In genomic region chr2:174753197-174753596, GRCm38 (mm10) we compare ENCODE assay signal across 20 mouse cellular contexts. TPM values are rescaled to one million over a fixed set of nuclear protein-coding genes. Genes with fewer than 3 reads are reported as not detected.
A peak's percentile ranks its signal among the peaks of the same experiment; 100 is the strongest.
DNase-seq lines count a peak whose midpoint lies in the region; ATAC-seq and TF ChIP-seq lines count a peak whose summit lies in the region.
"Had no signal": no experiment of that assay in that cellular context is flagged by ENCODE, and none has a peak within 500 bp of the region (broad histone marks: within the 10 kb centered on the region; RNA-seq: fewer than 3 reads in every experiment).

No protein-coding gene starts in this region.

- DNase-seq in lung, adult 18-20 months = no peak
- DNase-seq in lung, postnatal 0 days (ENCODE audit: low spot score) = no peak
- DNase-seq in lung, adult 2 months = no peak
- DNase-seq in hindbrain, embryonic 11.5 days (ENCODE audit: low spot score) = no peak
- no peak for DNase-seq in cerebellum, adult 9-10 months
- DNase-seq: adrenal gland, adult 2 months; adrenal gland, postnatal 10 days; adrenal gland, postnatal 25 days; cerebellum, adult 11 months; cerebellum, adult 18-20 months; cerebellum, adult 8-10 months; cerebellum, postnatal 10 days; cerebellum, postnatal 25 days had no signal

- H3K4me2 ChIP-seq in lung, embryonic 15.5 days = no peak overlapping the region
- no peak overlapping the region for H3K4me2 ChIP-seq in lung, postnatal 0 days (replicated peaks; ENCODE audit: low read depth, low read length)
- no peak overlapping the region for H3K4me2 ChIP-seq in stomach, embryonic 16.5 days (ENCODE audit: low read depth, low read length)
- H3K4me2 ChIP-seq in hindbrain, embryonic 11.5 days (replicated peaks; ENCODE audit: low read depth, low read length) = no peak overlapping the region
- H3K4me2 ChIP-seq: embryonic facial prominence, embryonic 12.5 days; forebrain, embryonic 13.5 days; forebrain, embryonic 15.5 days had no signal

- no peak for TF ChIP-seq POLR2A in lung, adult 2 months (IDR thresholded peaks at IDR 0.05; ENCODE audit: borderline replicate concordance, extremely low read depth, low read depth, low read length)

- 86% methylated on average over 1 of the region's 1 CpGs for WGBS in lung, embryonic 15.5 days
- WGBS in lung, postnatal 0 days = 88% methylated on average over 1 of the region's 1 CpGs
- WGBS in lung, adult 2 months = 100% methylated on average over 1 of the region's 1 CpGs
- 83% methylated on average over 1 of the region's 1 CpGs for WGBS in stomach, embryonic 16.5 days
- 90% methylated on average over 1 of the region's 1 CpGs for WGBS in hindbrain, embryonic 11.5 days

- no peak for TF ChIP-seq EP300 in lung, postnatal 0 days (IDR thresholded peaks at IDR 0.05)

- no peaks in the 10 kb centered on the region for H3K36me3 ChIP-seq in lung, embryonic 15.5 days
- H3K36me3 ChIP-seq in lung, postnatal 0 days (ENCODE audit: insufficient read depth, low read length) = no peaks in the 10 kb centered on the region
- no peaks in the 10 kb centered on the region for H3K36me3 ChIP-seq in stomach, embryonic 16.5 days (ENCODE audit: control insufficient read depth, insufficient read depth, low read length)
- no peaks in the 10 kb centered on the region for H3K36me3 ChIP-seq in hindbrain, embryonic 11.5 days (ENCODE audit: control insufficient read depth, insufficient read depth, low read length)
- H3K36me3 ChIP-seq: embryonic facial prominence, embryonic 10.5 days; embryonic facial prominence, embryonic 12.5 days; forebrain, embryonic 15.5 days had no signal

- H3K9me3 ChIP-seq in lung, embryonic 15.5 days = no peaks in the 10 kb centered on the region
- H3K9me3 ChIP-seq in lung, postnatal 0 days (ENCODE audit: low read length) = no peaks in the 10 kb centered on the region
- H3K9me3 ChIP-seq in stomach, embryonic 16.5 days (replicated peaks; ENCODE audit: control insufficient read depth, low read length) = no peaks in the 10 kb centered on the region
- no peaks in the 10 kb centered on the region for H3K9me3 ChIP-seq in hindbrain, embryonic 11.5 days (ENCODE audit: control insufficient read depth, low read length)
- H3K9me3 ChIP-seq: embryonic facial prominence, embryonic 10.5 days; embryonic facial prominence, embryonic 12.5 days; forebrain, embryonic 13.5 days; forebrain, embryonic 15.5 days had no signal

- H3K4me1 ChIP-seq in lung, embryonic 15.5 days = peaks cover 15% of the 10 kb centered on the region
- H3K4me1 ChIP-seq in lung, postnatal 0 days (ENCODE audit: insufficient read depth, low read depth, low read length) = no peaks in the 10 kb centered on the region; the same call in 1 of the 2 replicates
- H3K4me1 ChIP-seq in lung, adult 2 months (ENCODE audit: control insufficient read depth, insufficient read depth, low read length) = no peaks in the 10 kb centered on the region
- H3K4me1 ChIP-seq in stomach, embryonic 16.5 days (ENCODE audit: control insufficient read depth, insufficient read depth, low read length) = 0 out of 2 replicates have a peak, but pooled peaks cover 3% of the 10 kb centered on the region
- H3K4me1 ChIP-seq in hindbrain, embryonic 11.5 days (replicated peaks; ENCODE audit: control insufficient read depth, insufficient read depth, low read length) = no peaks in the 10 kb centered on the region
- H3K4me1 ChIP-seq: forebrain, embryonic 13.5 days; forebrain, embryonic 15.5 days had no signal

- no peak overlapping the region for H3K9ac ChIP-seq in lung, embryonic 15.5 days
- H3K9ac ChIP-seq in lung, postnatal 0 days (replicated peaks; ENCODE audit: low read depth) = no peak overlapping the region
- no peak overlapping the region for H3K9ac ChIP-seq in stomach, embryonic 16.5 days (ENCODE audit: low read length)
- no peak overlapping the region for H3K9ac ChIP-seq in hindbrain, embryonic 11.5 days (ENCODE audit: low read depth, low read length)
- H3K9ac ChIP-seq: embryonic facial prominence, embryonic 12.5 days; forebrain, embryonic 13.5 days; forebrain, embryonic 15.5 days had no signal

- TF ChIP-seq CTCF in lung, postnatal 0 days (IDR thresholded peaks at IDR 0.05) = no peak
- no peak for TF ChIP-seq CTCF in lung, adult 2 months (IDR thresholded peaks at IDR 0.05; ENCODE audit: insufficient read depth, low read length)

- no peak overlapping the region for H3K4me3 ChIP-seq in lung, embryonic 15.5 days
- H3K4me3 ChIP-seq in lung, postnatal 0 days (ENCODE audit: low read depth, low read length) = no peak overlapping the region
- H3K4me3 ChIP-seq in lung, adult 2 months (replicated peaks; ENCODE audit: extremely low read depth, low read depth, low read length) = no peak overlapping the region
- H3K4me3 ChIP-seq in stomach, embryonic 16.5 days (replicated peaks; ENCODE audit: low read length) = no peak overlapping the region
- H3K4me3 ChIP-seq in hindbrain, embryonic 11.5 days (ENCODE audit: low read depth, low read length) = no peak overlapping the region
- H3K4me3 ChIP-seq: embryonic facial prominence, embryonic 10.5 days; embryonic facial prominence, embryonic 12.5 days; forebrain, embryonic 13.5 days; forebrain, embryonic 15.5 days had no signal

- H3K27me3 ChIP-seq in lung, embryonic 15.5 days = no peaks in the 10 kb centered on the region
- H3K27me3 ChIP-seq in lung, postnatal 0 days (replicated peaks; ENCODE audit: insufficient read depth, low read length) = no peaks in the 10 kb centered on the region
- H3K27me3 ChIP-seq in stomach, embryonic 16.5 days (ENCODE audit: control insufficient read depth, insufficient read depth, low read length) = no peaks in the 10 kb centered on the region
- H3K27me3 ChIP-seq in hindbrain, embryonic 11.5 days (ENCODE audit: control insufficient read depth, insufficient read depth, low read length) = no peaks in the 10 kb centered on the region
- H3K27me3 ChIP-seq: embryonic facial prominence, embryonic 12.5 days; forebrain, embryonic 13.5 days; forebrain, embryonic 15.5 days had no signal

- ATAC-seq in lung, embryonic 15.5 days (ENCODE audit: borderline replicate concordance, extremely low read depth, low FRiP score, low TSS enrichment) = no peak
- no peak for ATAC-seq in lung, postnatal 0 days
- ATAC-seq in stomach, embryonic 16.5 days (ENCODE audit: insufficient read depth, low FRiP score) = peak; percentile 31; the same call in 1 of the 2 replicates
- no peak for ATAC-seq in hindbrain, embryonic 11.5 days (ENCODE audit: low FRiP score)
- ATAC-seq: forebrain, embryonic 13.5 days; forebrain, embryonic 15.5 days had no signal

- peak overlapping the region; percentile 83 for H3K27ac ChIP-seq in lung, embryonic 15.5 days
- peak overlapping the region; percentile 28; the same call in 1 of the 2 replicates for H3K27ac ChIP-seq in lung, postnatal 0 days (ENCODE audit: low read length)
- H3K27ac ChIP-seq in stomach, embryonic 16.5 days (ENCODE audit: low read length) = peak overlapping the region; percentile 30
- no peak overlapping the region for H3K27ac ChIP-seq in hindbrain, embryonic 11.5 days (ENCODE audit: low read depth, low read length)
- H3K27ac ChIP-seq: embryonic facial prominence, embryonic 10.5 days; embryonic facial prominence, embryonic 12.5 days; forebrain, embryonic 13.5 days; forebrain, embryonic 15.5 days had no signal

RNA-seq across cellular contexts. Expression of gene Edn3, which starts 7.2 kb away (rescaled TPM):
- 34.3 and 38.4 TPM in 2 replicates for polyA plus RNA-seq in lung, embryonic 15.5 days (2015; fragmentation: Nextera tagmentation; extraction: Ambion mirVana)
- polyA plus RNA-seq in lung, postnatal 0 days (2015; fragmentation: Nextera tagmentation; extraction: Ambion mirVana) = 24.6 and 26.5 TPM in 2 replicates
- 7.8 and 10.4 TPM in 2 replicates for polyA plus RNA-seq in lung, adult 2 months (2012; rRNA removed)
- polyA plus RNA-seq in stomach, embryonic 16.5 days (2015; fragmentation: Nextera tagmentation; extraction: Ambion mirVana) = 15.3 and 19.2 TPM in 2 replicates
- 9.5 and 9.8 TPM in 2 replicates for polyA plus RNA-seq in hindbrain, embryonic 11.5 days (2014; fragmentation: Nextera tagmentation; extraction: Ambion mirVana)
- polyA plus RNA-seq: C2C12 had no signal
